Mouse (Mus musculus): ENCODE results near the gene Hnrnpab.

GRCm38 (mm10) chr11:51653736-51654135, 47.1 kb upstream of the Hnrnpab start:
- TF ChIP-seq POLR2A (IDR thresholded peaks at IDR 0.05; ENCODE audit: low read depth, low read length) (no peak), CTCF (IDR thresholded peaks at IDR 0.05; ENCODE audit: extremely low read depth, insufficient read depth, insufficient read length, insufficient replicate concordance) (no peak)

Measured in spleen, adult 2 months (tissue).